Mouse (Mus musculus) heart, embryonic 13.5 days (tissue): ENCODE data around the gene Gm10260. TPM values are rescaled to one million over a fixed set of nuclear protein-coding genes. Genes with fewer than 3 reads are reported as not detected.

Source experiments
- ATAC-seq: fragments of 200-750 bp; cut with Nextera tagmentation; 2 replicates; pipeline ENCODE4 v1.8.0; 2017; ENCODE audit warnings: moderate TSS enrichment; ENCODE audit not compliant: insufficient number of reproducible peaks, low FRiP score, low TSS enrichment; ENCODE audit errors: extremely low read depth
- H3K27ac ChIP-seq: fragments of 300-500 bp; sonication (generic); replicated peaks from 2 replicates; pipeline ENCODE4 v1.5.1; 2015; ENCODE audit warnings: moderate library complexity, mild to moderate bottlenecking, inconsistent platforms
- H3K27me3 ChIP-seq: fragments of 300-500 bp; sonication (generic); replicated peaks from 2 replicates; pipeline ENCODE4 v1.6.1; 2015; ENCODE audit warnings: mild to moderate bottlenecking, inconsistent platforms
- H3K36me3 ChIP-seq: fragments of 300-500 bp; sonication (generic); 2 replicates; pipeline ENCODE4 v1.6.1; 2015; ENCODE audit warnings: mild to moderate bottlenecking, inconsistent platforms
- H3K4me1 ChIP-seq: fragments of 300-500 bp; sonication (generic); 2 replicates; pipeline ENCODE4 v1.6.1; 2015; ENCODE audit warnings: inconsistent platforms
- H3K4me2 ChIP-seq: fragments of 300-500 bp; sonication (generic); 2 replicates; pipeline ENCODE4 v1.6.1; 2015; ENCODE audit warnings: inconsistent platforms, mild to moderate bottlenecking, moderate library complexity
- H3K4me3 ChIP-seq: fragments of 300-500 bp; sonication (generic); 2 replicates; pipeline ENCODE4 v1.5.1; 2015; ENCODE audit warnings: moderate library complexity, mild to moderate bottlenecking, inconsistent platforms
- H3K9ac ChIP-seq: fragments of 300-500 bp; sonication (generic); 2 replicates; pipeline ENCODE4 v1.6.1; 2015; ENCODE audit warnings: inconsistent platforms, mild to moderate bottlenecking, moderate library complexity
- H3K9me3 ChIP-seq: fragments of 300-500 bp; sonication (generic); 2 replicates; pipeline ENCODE4 v1.6.1; 2016; ENCODE audit warnings: inconsistent platforms
- WGBS: fragments of 180-500 bp; shearing (Covaris S2); methylation state at CpG from one replicate; pipeline ENCODE4 v1.1.7; 2015; ENCODE audit warnings: mixed read lengths; 5-methylcytosine and 5-hydroxymethylcytosine counted together
- polyA plus RNA-seq: library from polyadenylated mRNA; unstranded; fragments of >200 nt; fragmentation: Nextera tagmentation; extraction: Ambion mirVana; gene quantifications from 2 replicates; pipeline ENCODE4 v1.2.1, GENCODE M21; 2015

Gene Gm10260
- 0.70 and 2.9 TPM in 2 replicates for polyA plus RNA-seq

GRCm38 (mm10) chr13:97760532-97760931, at the start of gene Gm10260:
Gene Gm10260 (minus strand): TSS chr13:97760632.
- Histone ChIP-seq H3K36me3 (no peaks in the 10 kb centered on the region), H3K27me3 (no peaks in the 10 kb centered on the region), H3K27ac (no peak within 1 kb of the TSS), H3K9me3 (no peaks in the 10 kb centered on the region), H3K4me1 (peaks cover 17% of the 10 kb centered on the region), H3K4me3 (no peak within 1 kb of the TSS), H3K9ac (no peak within 1 kb of the TSS), H3K4me2 (no peak within 1 kb of the TSS)
- 92% methylated on average over 11 of the region's 11 CpGs for WGBS
- no peak for ATAC-seq

GRCm38 (mm10) chr13:97809828-97810227, 49.4 kb upstream of the Gm10260 start:
- Histone ChIP-seq H3K9me3 (no peaks in the 10 kb centered on the region), H3K4me2 (no peak overlapping the region), H3K27ac (no peak overlapping the region), H3K27me3 (no peaks in the 10 kb centered on the region), H3K4me1 (no peaks in the 10 kb centered on the region; the same call in 1 of the 2 replicates), H3K4me3 (no peak overlapping the region), H3K9ac (no peak overlapping the region), H3K36me3 (no peaks in the 10 kb centered on the region)
- ATAC-seq, result no peak
- WGBS, result 75% methylated on average over 4 of the region's 4 CpGs

- Histone ChIP-seq H3K9me3 (no peaks in the 10 kb centered on the region), H3K9ac (no peak overlapping the region), H3K36me3 (no peaks in the 10 kb centered on the region), H3K4me1 (no peaks in the 10 kb centered on the region; the same call in 1 of the 2 replicates), H3K4me3 (no peak overlapping the region), H3K4me2 (no peak overlapping the region), H3K27ac (no peak overlapping the region), H3K27me3 (no peaks in the 10 kb centered on the region)
- WGBS, result 77% methylated on average over 9 of the region's 9 CpGs
- ATAC-seq, result no peak
Measured at GRCm38 (mm10) chr13:97805907-97806306, 45.5 kb upstream of the Gm10260 start.

GRCm38 (mm10) chr13:97802386-97802785, 42.0 kb upstream of the Gm10260 start:
- 76% methylated on average over 4 of the region's 4 CpGs for WGBS
- no peak overlapping the region for H3K9ac ChIP-seq
- no peaks in the 10 kb centered on the region for H3K9me3 ChIP-seq
- no peaks in the 10 kb centered on the region for H3K27me3 ChIP-seq
- no peaks in the 10 kb centered on the region; the same call in 1 of the 2 replicates for H3K4me1 ChIP-seq
- no peak for ATAC-seq
- H3K27ac ChIP-seq, result no peak overlapping the region
- no peaks in the 10 kb centered on the region for H3K36me3 ChIP-seq
- H3K4me2 ChIP-seq, result no peak overlapping the region
- no peak overlapping the region for H3K4me3 ChIP-seq

GRCm38 (mm10) chr13:97797462-97797861, 37.0 kb upstream of the Gm10260 start:
- 54% methylated on average over 5 of the region's 5 CpGs for WGBS
- peaks cover 3% of the 10 kb centered on the region; the same call in 1 of the 2 replicates for H3K4me1 ChIP-seq
- H3K27ac ChIP-seq, result no peak overlapping the region
- no peaks in the 10 kb centered on the region for H3K36me3 ChIP-seq
- no peak for ATAC-seq
- H3K4me2 ChIP-seq, result no peak overlapping the region
- no peaks in the 10 kb centered on the region for H3K27me3 ChIP-seq
- H3K9me3 ChIP-seq, result no peaks in the 10 kb centered on the region
- H3K9ac ChIP-seq, result no peak overlapping the region
- H3K4me3 ChIP-seq, result no peak overlapping the region

- Histone ChIP-seq H3K27me3 (no peaks in the 10 kb centered on the region), H3K4me2 (no peak overlapping the region), H3K9ac (no peak overlapping the region), H3K9me3 (no peaks in the 10 kb centered on the region), H3K4me3 (no peak overlapping the region), H3K4me1 (peaks cover 17% of the 10 kb centered on the region), H3K27ac (no peak overlapping the region), H3K36me3 (no peaks in the 10 kb centered on the region)
- 38% methylated on average over 1 of the region's 1 CpGs for WGBS
- ATAC-seq, result no peak
Measured at GRCm38 (mm10) chr13:97794780-97795179, 34.3 kb upstream of the Gm10260 start.

GRCm38 (mm10) chr13:97793932-97794331, 33.5 kb upstream of the Gm10260 start:
- H3K4me1 ChIP-seq, result peaks cover 22% of the 10 kb centered on the region
- no peak overlapping the region for H3K27ac ChIP-seq
- no peak overlapping the region for H3K9ac ChIP-seq
- no peak overlapping the region for H3K4me3 ChIP-seq
- H3K9me3 ChIP-seq, result no peaks in the 10 kb centered on the region
- H3K4me2 ChIP-seq, result no peak overlapping the region
- no peaks in the 10 kb centered on the region for H3K27me3 ChIP-seq
- no peak for ATAC-seq
- 68% methylated on average over 1 of the region's 1 CpGs for WGBS
- H3K36me3 ChIP-seq, result no peaks in the 10 kb centered on the region

GRCm38 (mm10) chr13:97791664-97792063, 31.2 kb upstream of the Gm10260 start:
- Histone ChIP-seq H3K9ac (no peak overlapping the region), H3K27me3 (no peaks in the 10 kb centered on the region), H3K36me3 (no peaks in the 10 kb centered on the region), H3K4me3 (no peak overlapping the region), H3K4me1 (peaks cover 22% of the 10 kb centered on the region), H3K9me3 (no peaks in the 10 kb centered on the region), H3K4me2 (no peak overlapping the region), H3K27ac (no peak overlapping the region)
- WGBS, result 27% methylated on average over 6 of the region's 6 CpGs
- no peak for ATAC-seq

- 0 out of 2 replicates have a peak overlapping the region, but pooled peaks have one; percentile 1 for H3K27ac ChIP-seq
- 56% methylated on average over 12 of the region's 12 CpGs for WGBS
- ATAC-seq, result no peak
Measured at GRCm38 (mm10) chr13:97789782-97790450, 29.5 kb upstream of the Gm10260 start.

GRCm38 (mm10) chr13:97785167-97785835, 24.9 kb upstream of the Gm10260 start:
- Histone ChIP-seq H3K4me2 (no peak overlapping the region), H3K9ac (no peak overlapping the region), H3K27ac (no peak overlapping the region), H3K4me3 (no peak overlapping the region), H3K9me3 (no peaks in the 10 kb centered on the region), H3K27me3 (no peaks in the 10 kb centered on the region), H3K36me3 (no peaks in the 10 kb centered on the region), H3K4me1 (peaks cover 28% of the 10 kb centered on the region)
- 87% methylated on average over 10 of the region's 10 CpGs for WGBS
- ATAC-seq, result no peak

More at GRCm38 (mm10) chr13:97789782-97790450, 29.5 kb upstream of the Gm10260 start:
- H3K4me3 ChIP-seq, result no peak overlapping the region
- H3K27me3 ChIP-seq, result no peaks in the 10 kb centered on the region
- H3K4me2 ChIP-seq, result no peak overlapping the region
- H3K4me1 ChIP-seq, result peaks cover 19% of the 10 kb centered on the region
- no peak overlapping the region for H3K9ac ChIP-seq
- H3K36me3 ChIP-seq, result no peaks in the 10 kb centered on the region
- no peaks in the 10 kb centered on the region for H3K9me3 ChIP-seq

GRCm38 (mm10) chr13:97783423-97784143, 23.2 kb upstream of the Gm10260 start:
- Histone ChIP-seq H3K27me3 (no peaks in the 10 kb centered on the region), H3K36me3 (no peaks in the 10 kb centered on the region), H3K9me3 (no peaks in the 10 kb centered on the region), H3K4me1 (peaks cover 34% of the 10 kb centered on the region), H3K4me3 (no peak overlapping the region), H3K9ac (no peak overlapping the region), H3K27ac (no peak overlapping the region), H3K4me2 (no peak overlapping the region)
- WGBS, result 75% methylated on average over 8 of the region's 8 CpGs
- ATAC-seq, result no peak
